Mouse (Mus musculus) adrenal gland, adult 8-10 months (tissue): ENCODE results near the gene Gas2l3. TPM values are rescaled to one million over a fixed set of nuclear protein-coding genes. Genes with fewer than 3 reads are reported as not detected.

Experiments used
- DNase-seq: peaks from one replicate; pipeline ENCODE4 v3.0.0; 2022
- total RNA-seq, 4 experiments: library from RNA; stranded (reverse); gene quantifications; 2 replicates each; pipeline ENCODE4 v1.2.4; 2022

The Gas2l3 gene
- total RNA-seq, 4 experiments from 2014 or later: 3.5 to 10.9 (median 8.8) TPM

DNA sequence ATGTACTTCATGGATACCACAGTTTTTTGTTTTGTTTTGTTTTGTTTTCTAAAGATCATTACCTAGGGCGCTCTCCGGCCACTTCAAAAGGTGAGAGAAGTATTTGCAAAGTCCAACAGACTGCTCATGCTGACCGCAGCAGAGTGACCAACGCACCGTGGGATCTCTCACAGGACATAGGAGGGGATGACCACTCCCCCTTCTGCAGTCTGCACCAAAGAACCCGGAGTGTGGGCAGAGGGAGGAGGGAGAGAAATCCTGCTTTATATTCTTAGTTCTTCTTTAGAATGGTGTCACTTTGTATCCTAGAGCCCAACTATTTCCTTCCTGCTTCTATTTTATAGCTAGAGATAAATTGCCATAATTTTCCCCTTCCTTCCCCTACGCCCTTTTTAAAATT, 48.4 kb downstream of the Gas2l3 start:
- no peak for DNase-seq

DNA sequence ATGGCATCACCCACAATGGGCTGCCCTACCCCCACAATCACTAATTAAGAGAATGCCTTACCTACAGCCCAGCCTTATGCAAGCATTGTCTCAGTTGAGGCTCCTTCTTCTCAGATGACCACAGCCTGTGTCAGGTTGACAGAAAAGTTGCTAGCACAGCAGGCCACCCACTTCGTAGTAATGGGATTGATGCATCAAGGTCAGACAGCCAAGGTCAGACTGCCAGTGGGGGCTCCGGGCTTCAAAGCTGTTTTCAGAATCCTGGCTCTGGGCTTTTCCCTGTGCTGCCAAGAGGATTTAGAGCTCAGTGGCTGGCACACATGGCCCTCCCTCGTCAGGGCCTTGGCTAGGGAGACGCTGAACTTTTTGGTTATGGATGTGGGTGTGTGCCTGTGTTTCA, 51.1 kb downstream of the Gas2l3 start:
- DNase-seq: peak; percentile 32

DNA sequence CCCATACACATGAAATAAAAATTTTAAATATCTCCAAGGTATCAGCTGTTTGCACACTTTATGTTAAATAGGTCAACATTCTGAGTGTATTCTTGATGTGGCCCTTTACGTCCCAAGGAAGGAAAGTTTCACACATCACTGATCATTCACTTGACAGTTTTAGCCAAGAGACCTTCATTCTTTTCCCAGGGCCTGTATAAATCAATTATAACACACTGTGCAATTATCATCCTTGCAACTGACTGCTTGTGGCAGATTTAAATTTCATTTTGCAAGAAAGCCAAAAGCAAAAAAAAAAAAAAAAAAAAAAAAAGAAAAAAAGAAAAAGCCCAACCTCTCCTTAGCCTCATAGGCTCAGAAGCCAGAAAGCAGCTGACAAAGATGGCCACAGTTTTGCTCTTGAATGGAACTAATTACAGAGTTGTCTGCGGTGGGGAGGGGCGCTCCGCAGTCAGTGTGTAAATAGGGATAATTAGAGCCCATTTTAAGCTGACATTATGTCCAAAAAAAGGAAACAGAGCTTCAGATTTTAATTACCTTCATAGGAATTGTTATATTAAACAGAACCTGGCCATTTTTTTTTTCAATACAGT, 52.1 kb downstream of the Gas2l3 start:
- no peak for DNase-seq

DNA sequence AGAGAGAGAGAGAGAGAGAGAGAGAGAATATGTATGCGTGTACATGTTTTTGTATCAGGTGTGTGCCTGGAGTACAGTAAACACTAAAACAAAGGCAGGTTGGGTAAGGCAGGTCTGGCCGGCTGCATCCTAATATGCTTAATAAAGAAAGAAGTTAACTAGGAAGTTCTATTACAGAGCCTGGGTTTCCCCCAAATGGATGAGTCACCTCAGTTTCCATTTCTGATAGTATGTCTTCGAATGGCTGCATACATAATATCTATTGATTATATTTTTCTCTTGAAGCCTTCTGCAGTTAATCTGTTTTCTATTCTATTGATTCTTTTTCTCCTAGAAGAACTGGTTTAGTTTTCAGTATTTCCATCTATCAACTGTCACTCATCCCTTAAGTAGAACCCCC, 57.3 kb downstream of the Gas2l3 start:
- no peak for DNase-seq

DNA sequence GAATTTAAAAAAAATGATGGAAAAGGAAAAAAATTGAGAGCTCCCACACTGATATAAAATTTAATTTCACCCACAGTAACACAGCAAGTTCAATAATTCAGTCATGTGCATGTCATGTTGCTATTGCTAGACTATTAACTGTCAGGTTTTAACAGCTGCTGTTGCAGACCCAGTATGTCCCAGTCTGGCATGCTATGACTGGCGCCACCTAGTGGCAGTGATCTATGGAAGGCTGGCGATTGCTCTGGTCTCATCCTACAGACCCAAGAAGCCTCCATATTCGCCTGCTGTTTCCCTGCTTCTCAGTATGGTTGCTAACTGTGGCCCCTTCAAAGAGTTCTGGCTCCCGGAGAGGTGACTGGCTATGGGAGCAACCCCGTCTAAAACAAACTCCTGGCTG, 60.3 kb downstream of the Gas2l3 start:
- peak; percentile 54 for DNase-seq

- no peak for DNase-seq
Observed at GRCm38 (mm10) chr10:89377750-89378149, 66.0 kb downstream of the Gas2l3 start.

DNA sequence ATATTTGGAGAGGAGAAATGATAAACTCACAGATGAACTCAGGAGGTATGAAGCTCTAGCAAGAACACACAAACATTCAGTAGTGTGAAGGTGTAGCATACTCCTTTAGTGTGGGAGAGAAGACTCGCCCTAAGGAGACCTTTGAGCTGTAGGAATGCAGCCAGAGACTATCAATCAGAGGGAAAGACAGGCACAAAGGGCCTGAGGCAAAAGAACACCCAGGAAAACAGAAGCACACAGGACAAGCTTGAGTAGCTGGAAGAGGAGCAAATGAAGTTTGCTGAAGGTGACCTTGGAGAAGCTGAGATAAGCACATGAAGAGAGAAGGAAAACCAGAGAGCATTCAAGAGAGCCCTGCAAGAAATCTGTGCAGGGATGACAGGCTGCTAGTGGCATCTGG, 73.7 kb downstream of the Gas2l3 start:
- no peak for DNase-seq

- DNase-seq: no peak
Observed at GRCm38 (mm10) chr10:89358933-89359332, 84.8 kb downstream of the Gas2l3 start.

Other genes with a start within 250 kb of the Gas2l3 start
- under 1 TPM in 2 of 4 experiments, not detected in 2; 0.20 to 0.28 TPM for gene Ano4, start 99.2 kb downstream of the Gas2l3 start, total RNA-seq
- gene Nr1h4, start 89.6 kb upstream of the Gas2l3 start, total RNA-seq: 10 to 100 TPM; 26.7 to 38.1 (median 32.2) TPM
- under 1 TPM in 3 of 4 experiments, not detected in 1; 0.06 to 0.19 (median 0.10) TPM for gene Slc17a8, start 177.3 kb upstream of the Gas2l3 start, total RNA-seq
- gene Scyl2, start 242.3 kb upstream of the Gas2l3 start, total RNA-seq: 10 to 100 TPM; 41.1 to 52.0 (median 48.3) TPM